Mouse (Mus musculus) intestine, embryonic 14.5 days (tissue): ENCODE results near the gene Spdye4b. TPM values are rescaled to one million over a fixed set of nuclear protein-coding genes. Genes with fewer than 3 reads are reported as not detected.
"Not testable (repeated sequence)": the region's sequence is repeated elsewhere in the genome, so short reads cannot be mapped to it uniquely, and the experiment has no call there.

Experiments
- ATAC-seq: fragments of 200-750 bp; cut with Nextera tagmentation; replicated peaks from 2 replicates; pipeline ENCODE4 v1.8.0; 2017; ENCODE audit warnings: low read depth, moderate number of reproducible peaks, moderate TSS enrichment, moderate library complexity; ENCODE audit not compliant: low FRiP score, low TSS enrichment
- DNase-seq: peaks from one replicate; pipeline ENCODE4 v3.0.0-alpha.2; 2018; ENCODE audit warnings: low spot score
- H3K27ac ChIP-seq: fragments of 300-500 bp; sonication (generic); 2 replicates; pipeline ENCODE4 v1.5.1; 2014; ENCODE audit warnings: low read depth, mild to moderate bottlenecking, control low read depth
- H3K27me3 ChIP-seq: fragments of 300-500 bp; sonication (generic); replicated peaks from 2 replicates; pipeline ENCODE4 v1.6.1; 2014; ENCODE audit warnings: low read length, control low read depth; ENCODE audit not compliant: control insufficient read depth, insufficient read depth
- H3K36me3 ChIP-seq: fragments of 300-500 bp; sonication (generic); 2 replicates; pipeline ENCODE4 v1.6.1; 2014; ENCODE audit warnings: low read length, control low read depth; ENCODE audit not compliant: control insufficient read depth, insufficient read depth
- H3K4me1 ChIP-seq: fragments of 300-500 bp; sonication (generic); replicated peaks from 2 replicates; pipeline ENCODE4 v1.6.1; 2014; ENCODE audit warnings: low read length, control low read depth, mixed read lengths; ENCODE audit not compliant: control insufficient read depth, insufficient read depth
- H3K4me2 ChIP-seq: fragments of 300-500 bp; sonication (generic); 2 replicates; pipeline ENCODE4 v1.6.1; 2014; ENCODE audit warnings: low read length
- H3K4me3 ChIP-seq: fragments of 300-500 bp; sonication (generic); 2 replicates; pipeline ENCODE4 v1.5.1; 2014; ENCODE audit warnings: low read depth, low read length, control low read depth, mixed read lengths
- H3K9ac ChIP-seq: fragments of 300-500 bp; sonication (generic); 2 replicates; pipeline ENCODE4 v1.6.1; 2014; ENCODE audit warnings: mild to moderate bottlenecking, low read length
- H3K9me3 ChIP-seq: fragments of 300-500 bp; sonication (generic); 2 replicates; pipeline ENCODE4 v1.6.1; 2016; ENCODE audit warnings: low read length, control low read depth; ENCODE audit not compliant: control insufficient read depth
- WGBS: fragments of 180-500 bp; shearing (Covaris S2); extraction: QIAGEN DNeasy Blood & Tissue Kit; methylation state at CpG from one replicate; pipeline ENCODE4 v1.1.7; 2014; 5-methylcytosine and 5-hydroxymethylcytosine counted together
- polyA plus RNA-seq: library from polyadenylated mRNA; unstranded; fragments of >200 nt; fragmentation: Nextera tagmentation; extraction: Ambion mirVana; gene quantifications from 2 replicates; pipeline ENCODE4 v1.2.1, GENCODE M21; 2014

Spdye4b gene
- polyA plus RNA-seq, 1 experiment from 2014 or later = not detected

DNA sequence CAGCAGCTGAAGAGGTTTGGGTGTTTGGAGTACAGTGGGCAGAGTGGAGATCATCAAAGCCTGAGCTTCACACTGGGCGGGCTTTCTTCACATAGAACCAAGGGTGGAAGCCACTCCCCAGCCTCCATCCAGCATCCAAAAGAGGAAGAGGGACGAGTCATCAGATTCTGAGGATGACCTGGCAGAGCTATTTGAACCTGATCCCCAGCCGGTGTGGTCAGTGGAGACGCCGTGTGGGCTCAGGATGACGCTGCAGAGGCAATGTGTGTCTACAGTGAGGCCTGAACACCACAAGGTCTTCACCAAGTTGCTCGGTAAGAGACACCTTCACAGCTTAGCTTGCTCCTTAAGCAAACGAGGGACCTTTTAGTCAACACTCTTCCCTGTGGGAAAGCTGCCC, 13.9 kb downstream of the Spdye4b start:
- not testable (repeated sequence) for H3K27me3 ChIP-seq, H3K27ac ChIP-seq, H3K4me2 ChIP-seq, H3K9me3 ChIP-seq, H3K4me3 ChIP-seq, H3K4me1 ChIP-seq, H3K36me3 ChIP-seq, H3K9ac ChIP-seq, ATAC-seq, DNase-seq
- 55% methylated on average over 8 of the region's 8 CpGs for WGBS

DNA sequence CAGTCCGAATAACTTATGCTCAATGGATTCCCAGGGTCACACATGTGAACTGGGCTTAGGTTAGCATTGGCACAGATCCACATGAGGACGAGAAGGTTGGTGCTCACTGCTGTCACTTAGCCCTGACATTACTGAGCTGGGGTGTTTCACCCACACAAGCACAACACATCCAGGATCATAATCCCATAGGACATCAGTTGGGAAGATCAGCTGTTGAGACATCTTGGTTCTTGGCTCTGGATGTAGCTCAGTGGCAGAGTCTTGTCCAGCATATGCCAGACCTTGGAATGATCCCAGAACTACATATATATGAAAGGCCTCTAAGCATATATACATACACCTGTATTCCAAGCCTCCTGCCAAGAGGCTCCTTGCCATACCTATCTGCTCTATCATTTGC, 14.3 kb downstream of the Spdye4b start:
- no peak overlapping the region for H3K9ac ChIP-seq
- no peaks in the 10 kb centered on the region for H3K4me1 ChIP-seq
- WGBS = 86% methylated on average over 2 of the region's 2 CpGs
- 0 out of 2 replicates have a peak, but pooled peaks cover 2% of the 10 kb centered on the region for H3K9me3 ChIP-seq
- no peak for DNase-seq
- no peak overlapping the region for H3K27ac ChIP-seq
- H3K27me3 ChIP-seq = no peaks in the 10 kb centered on the region
- H3K36me3 ChIP-seq = no peaks in the 10 kb centered on the region
- ATAC-seq = no peak
- no peak overlapping the region for H3K4me3 ChIP-seq
- H3K4me2 ChIP-seq = no peak overlapping the region

DNA sequence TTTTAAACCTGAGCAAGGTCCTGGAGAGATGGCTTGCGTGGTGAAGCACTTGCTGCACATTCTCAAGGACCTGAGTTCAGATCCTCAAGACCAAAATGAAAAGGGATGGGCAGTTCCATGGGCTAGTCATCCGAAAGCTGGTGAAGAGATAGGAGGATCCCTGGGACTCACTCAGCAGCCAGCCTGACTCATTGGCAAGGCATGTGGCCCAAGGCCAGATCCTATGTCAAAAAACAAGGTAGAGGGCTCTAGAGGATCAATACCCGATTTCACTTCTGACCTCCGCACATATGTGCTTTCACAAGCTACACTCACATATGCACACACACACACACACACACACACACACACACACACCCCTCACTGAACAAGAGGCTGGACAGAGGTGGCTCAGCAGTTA, 15.7 kb downstream of the Spdye4b start:
- ATAC-seq (no peak), DNase-seq (no peak)
- 87% methylated on average over 4 of the region's 4 CpGs for WGBS
- H3K9ac ChIP-seq = no peak overlapping the region
- no peak overlapping the region for H3K27ac ChIP-seq
- H3K9me3 ChIP-seq = 0 out of 2 replicates have a peak, but pooled peaks cover 2% of the 10 kb centered on the region
- no peaks in the 10 kb centered on the region for H3K27me3 ChIP-seq
- H3K4me3 ChIP-seq = no peak overlapping the region
- no peaks in the 10 kb centered on the region for H3K4me1 ChIP-seq
- H3K4me2 ChIP-seq = no peak overlapping the region
- H3K36me3 ChIP-seq = no peaks in the 10 kb centered on the region

GRCm38 (mm10) chr5:143205015-143205414, 24.2 kb downstream of the Spdye4b start:
- DNase-seq (no peak), ATAC-seq (no peak)
- WGBS = 77% methylated on average over 3 of the region's 3 CpGs
- Histone ChIP-seq H3K27ac (no peak overlapping the region), H3K4me1 (no peaks in the 10 kb centered on the region), H3K9me3 (peaks cover 4% of the 10 kb centered on the region; the same call in 1 of the 2 replicates), H3K4me3 (no peak overlapping the region), H3K27me3 (no peaks in the 10 kb centered on the region), H3K36me3 (no peaks in the 10 kb centered on the region), H3K4me2 (no peak overlapping the region), H3K9ac (no peak overlapping the region)

- peak; percentile 47; the same call in 1 of the 2 replicates for ATAC-seq
- no peak for DNase-seq
- peaks cover under 1% of the 10 kb centered on the region; the same call in 1 of the 2 replicates for H3K9me3 ChIP-seq
- no peak overlapping the region for H3K4me2 ChIP-seq
- 61% methylated on average over 2 of the region's 2 CpGs for WGBS
- no peaks in the 10 kb centered on the region for H3K4me1 ChIP-seq
- H3K4me3 ChIP-seq = no peak overlapping the region
- H3K36me3 ChIP-seq = no peaks in the 10 kb centered on the region
- no peaks in the 10 kb centered on the region for H3K27me3 ChIP-seq
- H3K9ac ChIP-seq = no peak overlapping the region
- no peak overlapping the region for H3K27ac ChIP-seq
Observed at GRCm38 (mm10) chr5:143213832-143214231, 33.0 kb downstream of the Spdye4b start.

DNA sequence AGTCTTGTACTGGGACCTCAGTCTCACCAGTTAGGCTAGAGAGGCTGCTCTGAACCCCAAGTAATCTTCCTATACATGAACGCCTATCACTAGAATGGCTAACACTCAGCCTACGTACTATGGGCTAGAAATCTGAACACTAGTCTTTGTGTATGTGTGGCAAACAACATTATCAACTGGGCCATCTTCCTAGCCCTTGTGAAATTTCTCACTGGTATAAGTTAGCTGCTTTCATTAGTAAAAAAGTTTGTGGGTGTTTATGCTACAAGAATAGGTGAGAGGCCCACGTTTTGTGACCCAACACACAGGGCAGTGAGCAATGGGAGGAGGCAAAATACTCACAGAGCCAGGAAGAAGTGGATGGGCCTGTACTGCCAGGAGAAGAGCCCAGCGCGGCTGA, 40.2 kb downstream of the Spdye4b start:
- Histone ChIP-seq H3K4me2 (no peak overlapping the region), H3K27me3 (no peaks in the 10 kb centered on the region), H3K27ac (no peak overlapping the region), H3K9me3 (no peaks in the 10 kb centered on the region), H3K9ac (no peak overlapping the region), H3K4me3 (no peak overlapping the region), H3K36me3 (no peaks in the 10 kb centered on the region), H3K4me1 (no peaks in the 10 kb centered on the region)
- DNase-seq (no peak), ATAC-seq (no peak)
- 70% methylated on average over 5 of the region's 5 CpGs for WGBS

DNA sequence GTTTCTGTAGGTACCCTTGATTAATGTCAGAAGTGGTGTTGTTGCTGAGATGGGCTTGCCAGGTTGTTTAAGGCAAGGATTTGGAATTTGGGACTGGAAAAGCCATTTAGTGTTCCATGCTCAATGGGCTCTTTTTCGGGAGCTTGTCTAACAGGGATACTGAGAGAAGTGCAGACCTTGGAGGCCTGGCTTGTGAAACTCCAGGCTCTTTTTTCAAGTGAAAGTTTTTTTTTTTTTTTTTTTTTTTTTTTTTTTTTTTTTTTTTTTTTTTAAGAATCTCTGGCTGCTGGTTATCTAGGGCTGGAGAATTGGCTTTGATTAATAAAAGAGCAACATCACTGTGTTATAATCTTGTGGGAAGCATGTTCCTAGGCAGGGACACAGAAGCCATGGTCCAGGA, 41.5 kb downstream of the Spdye4b start:
- ATAC-seq (no peak), DNase-seq (no peak)
- Histone ChIP-seq H3K4me1 (no peaks in the 10 kb centered on the region), H3K27me3 (no peaks in the 10 kb centered on the region), H3K36me3 (no peaks in the 10 kb centered on the region), H3K27ac (no peak overlapping the region), H3K4me3 (no peak overlapping the region), H3K4me2 (no peak overlapping the region), H3K9ac (no peak overlapping the region), H3K9me3 (no peaks in the 10 kb centered on the region)
- 80% methylated on average over 1 of the region's 1 CpGs for WGBS

DNA sequence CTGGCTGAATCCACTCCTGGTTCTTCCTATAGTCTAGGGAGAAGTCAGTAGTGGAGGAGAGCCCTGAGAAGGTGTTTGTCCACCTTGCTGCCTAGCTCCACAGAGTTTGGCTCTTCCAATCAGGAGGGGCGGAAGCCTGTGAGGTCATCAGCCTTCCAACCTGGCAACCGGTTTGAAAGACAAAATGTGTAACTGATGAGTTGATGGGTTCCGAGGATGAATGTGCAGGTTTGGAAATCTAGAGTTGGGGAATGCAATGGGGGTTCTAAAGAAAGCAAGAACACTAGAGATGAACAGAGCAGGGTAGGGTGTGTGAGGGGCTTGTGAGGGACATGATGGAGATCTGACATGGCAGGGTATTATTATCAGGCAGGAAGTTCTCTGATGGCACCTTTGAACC, 46.0 kb downstream of the Spdye4b start, which contains the start of gene Spdye4a:
Spdye4a (minus strand) TSS at position 101 of the 400 bp plus-strand sequence.
- no peak for ATAC-seq
- no peak within 1 kb of the TSS for H3K9ac ChIP-seq
- WGBS = 78% methylated on average over 3 of the region's 3 CpGs

GRCm38 (mm10) chr5:143235028-143235693, 54.3 kb downstream of the Spdye4b start, which contains the start of gene Zfp12:
Zfp12 (plus strand) TSS chr5:143235163.
- Histone ChIP-seq H3K27me3 (no peaks in the 10 kb centered on the region), H3K9me3 (no peaks in the 10 kb centered on the region), H3K36me3 (peaks cover 32% of the 10 kb centered on the region), H3K4me3 (peak within 1 kb of the TSS; percentile 88), H3K27ac (peak within 1 kb of the TSS; percentile 97), H3K4me2 (peak within 1 kb of the TSS; percentile 78), H3K4me1 (peaks cover 12% of the 10 kb centered on the region), H3K9ac (peak within 1 kb of the TSS; percentile 89)
- peak; percentile 99 for ATAC-seq
- DNase-seq = peak; percentile 89
- WGBS = under 1% methylated on average over 56 of the region's 58 CpGs

More for the DNA sequence above, 46.0 kb downstream of the Spdye4b start, which contains the start of gene Spdye4a:
- H3K4me2 ChIP-seq = no peak within 1 kb of the TSS
- H3K4me3 ChIP-seq = no peak within 1 kb of the TSS
- H3K4me1 ChIP-seq = no peaks in the 10 kb centered on the region
- no peaks in the 10 kb centered on the region for H3K9me3 ChIP-seq
- DNase-seq = no peak
- no peaks in the 10 kb centered on the region for H3K27me3 ChIP-seq
- H3K27ac ChIP-seq = no peak within 1 kb of the TSS
- H3K36me3 ChIP-seq = no peaks in the 10 kb centered on the region
